Mouse (Mus musculus) small intestine, adult 2 months (tissue): ENCODE data around the gene Nat8f4. TPM values are rescaled to one million over a fixed set of nuclear protein-coding genes. Genes with fewer than 3 reads are reported as not detected.

Source experiments
- H3K27ac ChIP-seq: fragments of 200-500 bp; 2 replicates; pipeline ENCODE4 v1.5.1; 2012; ENCODE audit warnings: low read depth, low read length, control low read depth, inconsistent platforms; ENCODE audit not compliant: insufficient read depth
- H3K27me3 ChIP-seq: fragments of 200-500 bp; 2 replicates; pipeline ENCODE4 v1.6.1; 2012; ENCODE audit warnings: mild to moderate bottlenecking, moderate library complexity, low read length, inconsistent platforms; ENCODE audit not compliant: control insufficient read depth, insufficient read depth
- H3K36me3 ChIP-seq: fragments of 200-500 bp; 2 replicates; pipeline ENCODE4 v1.6.1; 2012; ENCODE audit warnings: mild to moderate bottlenecking, low read length, control low read depth, inconsistent platforms; ENCODE audit not compliant: control insufficient read depth, insufficient read depth
- H3K4me1 ChIP-seq: fragments of 200-500 bp; 2 replicates; pipeline ENCODE4 v1.6.1; 2012; ENCODE audit warnings: low read length, inconsistent platforms, mixed read lengths; ENCODE audit not compliant: control insufficient read depth, insufficient read depth, insufficient read length
- H3K4me3 ChIP-seq: fragments of 200-500 bp; 2 replicates; pipeline ENCODE4 v1.5.1; 2012; ENCODE audit warnings: low read depth, mild to moderate bottlenecking, control low read depth, inconsistent platforms, low read length, moderate library complexity
- CTCF ChIP-seq: fragments of 200-500 bp; IDR thresholded peaks from 2 replicates; pipeline ENCODE4 v1.5.1; 2012; ENCODE audit warnings: low read depth, mild to moderate bottlenecking, control low read depth, inconsistent platforms, low read length, moderate library complexity, mixed read lengths; ENCODE audit not compliant: insufficient replicate concordance, insufficient read length; ENCODE audit errors: extremely low read depth
- POLR2A ChIP-seq: fragments of 200-500 bp; IDR thresholded peaks from 2 replicates; pipeline ENCODE4 v1.6.1; 2012; ENCODE audit warnings: low read depth, mild to moderate bottlenecking, control low read depth, inconsistent platforms, low read length, moderate library complexity
- WGBS: fragments of 180-500 bp; shearing (Covaris S2); methylation state at CpG from one replicate; pipeline ENCODE4 v1.1.7; 2018; 5-methylcytosine and 5-hydroxymethylcytosine counted together
- polyA plus RNA-seq: library from polyadenylated mRNA; depleted of rRNA; stranded (reverse); fragments of >200 nt; gene quantifications from 2 replicates; pipeline ENCODE4 v1.2.3, GENCODE M21; 2012; rRNA removed

Nat8f4 gene
- polyA plus RNA-seq, 1 experiment = 32.6 TPM

DNA sequence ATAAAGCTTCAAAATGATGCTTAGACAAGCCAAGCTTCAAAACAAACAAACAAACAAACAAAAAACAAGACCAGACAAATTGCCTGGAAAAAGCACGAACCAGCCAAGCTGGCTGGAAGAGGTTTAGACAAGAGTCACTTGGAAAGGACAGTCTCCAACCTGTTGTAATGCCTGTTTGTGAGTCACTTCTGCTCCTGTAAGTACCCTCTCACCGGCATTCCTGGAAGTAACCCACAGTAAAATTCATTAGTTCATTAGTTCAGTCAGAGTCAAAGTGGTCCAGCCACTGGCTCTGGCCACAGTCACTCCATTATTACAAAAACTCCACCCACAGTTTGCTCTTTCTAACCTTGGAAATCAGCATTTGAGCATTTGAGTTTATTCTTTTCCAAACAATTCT is 40.8 kb downstream of the Nat8f4 start:
- H3K27ac ChIP-seq = no peak overlapping the region
- no peaks in the 10 kb centered on the region for H3K36me3 ChIP-seq

DNA sequence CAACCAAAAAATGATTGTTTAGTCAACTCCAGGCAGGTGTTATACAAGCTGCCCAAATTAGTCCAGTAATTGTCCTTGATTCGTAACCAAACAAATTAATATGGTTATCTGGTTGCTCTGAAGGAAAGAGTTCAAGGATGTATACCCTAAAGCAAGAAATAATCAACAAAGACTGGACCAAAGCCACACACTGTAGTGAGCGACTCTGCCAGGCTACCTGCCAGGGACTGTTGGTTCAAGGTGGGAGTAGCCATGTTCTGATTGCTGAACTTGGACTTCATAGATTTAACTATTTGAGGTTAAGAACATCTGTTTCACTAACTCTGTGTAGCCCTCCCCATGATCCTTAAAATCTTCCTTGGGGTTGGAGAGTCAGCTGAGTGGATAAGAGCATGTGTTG is 41.5 kb downstream of the Nat8f4 start:
- no peaks in the 10 kb centered on the region for H3K36me3 ChIP-seq
- no peak overlapping the region for H3K27ac ChIP-seq
- no peak overlapping the region for H3K4me3 ChIP-seq
- no peaks in the 10 kb centered on the region for H3K27me3 ChIP-seq
- peaks cover 3% of the 10 kb centered on the region; the same call in 1 of the 2 replicates for H3K4me1 ChIP-seq
- 22% methylated on average over 2 of the region's 2 CpGs for WGBS
- TF ChIP-seq POLR2A (no peak), CTCF (no peak)

More for the DNA sequence above, 40.8 kb downstream of the Nat8f4 start:
- 91% methylated on average over 2 of the region's 2 CpGs for WGBS
- Histone ChIP-seq H3K4me1 (peaks cover 3% of the 10 kb centered on the region; the same call in 1 of the 2 replicates), H3K4me3 (no peak overlapping the region), H3K27me3 (no peaks in the 10 kb centered on the region)
- TF ChIP-seq CTCF (no peak), POLR2A (no peak)

DNA sequence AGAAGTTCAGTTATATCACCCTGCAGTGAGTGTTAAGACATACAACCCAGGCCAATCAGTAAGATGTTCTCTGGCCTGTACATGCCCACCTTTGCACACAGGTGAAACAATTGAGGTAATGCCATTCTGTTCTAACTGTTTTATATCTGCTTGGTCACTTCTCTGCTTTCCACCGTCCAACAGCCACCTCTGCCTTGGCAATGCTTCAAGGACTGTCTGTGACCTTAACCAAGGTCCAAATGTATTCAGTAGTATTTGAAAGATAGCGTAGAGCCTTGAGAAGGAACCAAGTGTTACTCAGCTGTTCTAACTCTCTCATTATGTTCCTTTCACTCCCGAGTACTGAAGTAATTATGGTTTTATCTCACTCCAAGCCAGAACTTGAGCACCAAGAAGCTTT is 42.1 kb downstream of the Nat8f4 start:
- Histone ChIP-seq H3K27ac (no peak overlapping the region), H3K4me1 (peaks cover 3% of the 10 kb centered on the region; the same call in 1 of the 2 replicates), H3K27me3 (no peaks in the 10 kb centered on the region), H3K36me3 (no peaks in the 10 kb centered on the region), H3K4me3 (no peak overlapping the region)
- WGBS = 23% methylated on average over 3 of the region's 3 CpGs
- TF ChIP-seq POLR2A (no peak), CTCF (no peak)

DNA sequence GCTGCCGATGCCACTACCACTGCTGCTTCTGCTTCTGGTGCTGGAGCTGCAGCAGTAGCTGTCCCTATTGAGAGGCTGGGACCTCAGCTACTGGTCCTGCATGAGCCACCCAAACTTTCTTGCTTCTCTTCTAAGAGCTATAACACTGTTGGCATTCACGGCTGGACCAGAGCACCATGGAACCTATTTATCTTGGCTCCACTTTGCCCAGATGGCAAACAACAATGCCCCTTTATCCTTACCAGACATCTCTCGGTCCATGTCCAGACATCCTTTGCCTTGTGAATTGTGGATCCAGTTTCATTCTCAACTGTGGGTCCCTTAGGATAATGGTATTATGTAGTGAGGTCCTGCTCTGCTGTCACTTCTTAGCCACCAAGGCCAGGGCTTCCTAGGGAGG is 43.4 kb downstream of the Nat8f4 start:
- Histone ChIP-seq H3K4me3 (no peak overlapping the region), H3K27me3 (no peaks in the 10 kb centered on the region), H3K27ac (no peak overlapping the region), H3K36me3 (no peaks in the 10 kb centered on the region), H3K4me1 (peaks cover 3% of the 10 kb centered on the region; the same call in 1 of the 2 replicates)
- TF ChIP-seq POLR2A (no peak), CTCF (no peak)
- WGBS = 74% methylated on average over 3 of the region's 3 CpGs

DNA sequence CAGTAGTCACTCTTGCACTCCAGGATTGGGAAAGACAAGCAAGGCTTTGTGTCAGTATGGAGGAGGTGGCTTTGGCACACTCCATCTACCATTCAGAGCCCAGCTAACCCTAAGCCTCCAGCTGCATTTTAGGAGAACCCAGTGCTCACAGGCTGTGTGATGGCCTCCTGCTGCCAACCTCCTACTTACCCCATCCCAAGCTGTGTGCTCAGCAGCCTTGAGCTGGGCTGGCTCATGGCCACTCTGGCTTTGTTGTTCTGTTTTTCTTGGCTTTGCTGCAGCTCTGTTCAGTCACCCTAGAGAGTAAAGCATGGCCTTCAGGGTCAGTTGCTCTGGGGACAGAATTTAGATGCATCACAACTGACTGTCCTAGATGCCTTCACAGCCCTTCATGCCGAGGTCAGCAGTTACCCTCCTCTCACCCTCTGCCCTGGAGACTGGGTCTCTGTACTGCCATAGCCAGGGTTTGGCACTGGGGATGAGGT is 48.4 kb downstream of the Nat8f4 start:
- 81% methylated on average over 1 of the region's 1 CpGs for WGBS
- TF ChIP-seq CTCF = no peak
- TF ChIP-seq POLR2A = no peak

DNA sequence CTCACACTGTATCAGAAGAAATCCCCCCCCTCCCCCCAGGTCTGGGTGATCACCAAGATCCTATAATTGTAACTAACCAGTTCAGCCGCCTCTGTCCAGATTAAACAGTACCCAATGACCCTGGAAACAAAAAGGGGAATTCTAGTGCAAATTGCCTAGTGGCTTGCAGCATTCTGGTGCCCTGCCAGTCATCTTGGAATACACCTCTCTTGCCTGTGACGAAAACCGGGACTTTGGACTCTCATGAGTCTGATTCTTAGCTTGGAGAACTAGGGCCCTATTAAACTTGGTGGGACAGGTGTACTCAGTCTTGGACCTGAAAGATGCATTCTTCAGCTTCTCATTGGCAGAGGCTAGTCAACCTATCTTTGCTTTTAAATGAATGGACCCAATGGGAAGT is 51.2 kb downstream of the Nat8f4 start:
- TF ChIP-seq POLR2A (no peak), CTCF (no peak)
- H3K36me3 ChIP-seq = no peaks in the 10 kb centered on the region
- no peak overlapping the region for H3K4me3 ChIP-seq
- H3K4me1 ChIP-seq = peaks cover 18% of the 10 kb centered on the region; the same call in 1 of the 2 replicates
- H3K27ac ChIP-seq = no peak overlapping the region
- H3K27me3 ChIP-seq = no peaks in the 10 kb centered on the region
- WGBS = 27% methylated on average over 3 of the region's 3 CpGs

More for the DNA sequence above, 48.4 kb downstream of the Nat8f4 start:
- H3K27me3 ChIP-seq = no peaks in the 10 kb centered on the region
- no peak overlapping the region for H3K27ac ChIP-seq
- peaks cover 9% of the 10 kb centered on the region; the same call in 1 of the 2 replicates for H3K4me1 ChIP-seq
- H3K36me3 ChIP-seq = no peaks in the 10 kb centered on the region
- H3K4me3 ChIP-seq = no peak overlapping the region

DNA sequence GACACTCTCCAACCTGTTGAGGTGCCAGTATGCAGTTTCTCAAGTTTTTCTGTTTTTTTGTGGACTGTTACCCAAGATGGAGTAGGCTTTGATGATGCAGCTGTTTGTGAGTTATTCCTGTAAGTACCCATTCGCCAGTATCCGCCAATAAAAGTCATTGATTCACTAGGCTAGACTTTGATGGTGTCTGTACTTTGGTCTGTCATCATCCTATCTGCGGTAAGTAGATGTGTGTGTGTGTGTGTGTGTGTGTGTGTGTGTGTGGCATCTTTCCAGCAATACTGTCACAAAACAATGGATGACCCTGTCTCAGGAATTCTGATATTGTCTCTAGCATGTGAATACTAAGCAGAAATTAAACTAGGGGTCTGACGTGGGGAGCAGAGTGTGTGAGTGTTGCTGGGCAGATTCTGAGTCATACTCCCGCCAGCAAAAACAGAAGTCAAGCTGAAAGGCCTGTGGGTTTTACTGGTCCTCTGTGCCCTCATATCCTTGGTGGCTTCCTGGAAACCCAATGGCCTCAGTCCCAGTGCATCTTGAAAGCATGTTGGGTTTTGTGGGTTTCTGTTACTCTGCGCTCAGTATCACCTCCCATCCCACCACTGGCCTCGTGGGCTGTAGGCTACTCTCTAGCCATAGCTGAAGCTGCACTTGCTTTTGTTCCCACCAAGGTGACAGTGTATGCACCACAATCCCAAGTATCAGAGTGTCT is 53.5 kb downstream of the Nat8f4 start:
- 42% methylated on average over 7 of the region's 7 CpGs for WGBS
- no peak for TF ChIP-seq CTCF
- TF ChIP-seq POLR2A = no peak
- peaks cover 18% of the 10 kb centered on the region; the same call in 1 of the 2 replicates for H3K4me1 ChIP-seq
- no peaks in the 10 kb centered on the region for H3K27me3 ChIP-seq
- H3K4me3 ChIP-seq = no peak overlapping the region
- peak overlapping the region; percentile 17; the same call in 1 of the 2 replicates for H3K27ac ChIP-seq
- no peaks in the 10 kb centered on the region for H3K36me3 ChIP-seq

DNA sequence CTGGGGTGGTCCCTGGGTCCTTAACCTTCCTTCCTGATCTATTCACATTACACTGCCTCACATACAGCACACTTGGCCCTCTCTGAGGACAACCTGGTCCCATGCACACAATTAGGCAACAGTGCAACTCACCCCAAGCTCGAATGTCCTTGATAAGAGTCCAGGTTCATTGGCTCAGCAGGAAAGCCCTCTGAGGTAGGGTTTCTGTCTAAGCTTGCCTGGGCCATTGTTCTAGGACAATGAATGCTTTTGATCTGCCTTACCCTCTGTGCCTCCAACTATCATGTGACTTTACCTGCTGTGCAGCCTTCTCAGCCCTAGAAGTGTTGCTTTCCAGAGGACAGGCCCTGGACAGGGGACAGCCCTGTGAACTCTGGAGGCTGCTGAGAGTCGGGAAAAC is 55.4 kb downstream of the Nat8f4 start:
- Histone ChIP-seq H3K4me1 (peaks cover 18% of the 10 kb centered on the region; the same call in 1 of the 2 replicates), H3K27ac (no peak overlapping the region), H3K27me3 (no peaks in the 10 kb centered on the region), H3K4me3 (no peak overlapping the region), H3K36me3 (no peaks in the 10 kb centered on the region)
- WGBS = 21% methylated on average over 2 of the region's 2 CpGs
- TF ChIP-seq POLR2A (no peak), CTCF (no peak)

Other genes starting within 250 kb of the Nat8f4 start
- 1.0 and 1.1 TPM in 2 replicates for gene Nat8f7, start 191.7 kb downstream of the Nat8f4 start, polyA plus RNA-seq
- gene Nat8f3, start 139.1 kb downstream of the Nat8f4 start, polyA plus RNA-seq = 0.62 and 2.8 TPM in 2 replicates
- gene Nat8f6, start 83.9 kb downstream of the Nat8f4 start, polyA plus RNA-seq = 1.9 and 2.3 TPM in 2 replicates
- 14.4 and 46.1 TPM in 2 replicates for gene Nat8f5, start 83.9 kb downstream of the Nat8f4 start, polyA plus RNA-seq
- gene Nat8, start 72.8 kb downstream of the Nat8f4 start, polyA plus RNA-seq = 60.8 and 66.8 TPM in 2 replicates
- gene Nat8f2, start 35.7 kb downstream of the Nat8f4 start, polyA plus RNA-seq = 0.23 and 0.66 TPM in 2 replicates
- 6.8 and 16.0 TPM in 2 replicates for gene Tprkb, start 7.0 kb upstream of the Nat8f4 start, polyA plus RNA-seq
- gene Nat8f1, start 10.8 kb upstream of the Nat8f4 start, polyA plus RNA-seq = 16.0 and 21.4 TPM in 2 replicates
- 8.2 and 18.7 TPM in 2 replicates for gene Dusp11, start 56.8 kb upstream of the Nat8f4 start, polyA plus RNA-seq
- gene Figla, start 111.3 kb upstream of the Nat8f4 start, polyA plus RNA-seq = not detected in 2 replicates
- gene Add2, start 123.8 kb upstream of the Nat8f4 start, polyA plus RNA-seq = 0.30 and 1.5 TPM in 2 replicates